Mouse (Mus musculus): ENCODE results near the gene Dnase1l1. TPM values are rescaled to one million over a fixed set of nuclear protein-coding genes. Genes with fewer than 3 reads are reported as not detected.

The Dnase1l1 gene
- total RNA-seq, 2 experiments from 2014 or later: 13.2 to 17.5 TPM

Small RNA genes within 50 kb of the gene (microRNA-seq; reads per million reads assigned to microRNA genes)
- gene Mir7091: not detected
- not detected for gene Mir7092

Other genes starting within 250 kb of the Dnase1l1 start
- not detected for gene Opn1mw, start 154.9 kb downstream of the Dnase1l1 start, total RNA-seq (2021)
- gene Mecp2, start 147.0 kb downstream of the Dnase1l1 start, total RNA-seq (2021): 10 to 100 TPM; 27.2 to 30.1 TPM
- gene Tex28, start 114.5 kb downstream of the Dnase1l1 start, total RNA-seq (2021): not detected
- not detected for gene Tktl1, start 105.1 kb downstream of the Dnase1l1 start, total RNA-seq (2021)
- gene Flna, start 32.5 kb downstream of the Dnase1l1 start, total RNA-seq (2021): 100 to 1,000 TPM in 1 of 2 experiments, 10 to 100 TPM in 1; 91.7 to 120 TPM
- 10 to 100 TPM; 30.5 to 33.6 TPM for gene Emd, start 27.6 kb downstream of the Dnase1l1 start, total RNA-seq (2021)
- gene Rpl10, start 11.5 kb downstream of the Dnase1l1 start, total RNA-seq (2021): 100 to 1,000 TPM; 217 to 221 TPM
- 10 to 100 TPM; 42.1 to 45.2 TPM for gene Taz, start 425 bp downstream of the Dnase1l1 start, total RNA-seq (2021)
- 100 to 1,000 TPM; 128 to 139 TPM for gene Atp6ap1, start 14.8 kb upstream of the Dnase1l1 start, total RNA-seq (2021)
- gene Gdi1, start 22.7 kb upstream of the Dnase1l1 start, total RNA-seq (2021): 10 to 100 TPM; 71.4 to 80.9 TPM
- gene Fam50a, start 30.7 kb upstream of the Dnase1l1 start, total RNA-seq (2021): 10 to 100 TPM; 23.8 to 25.7 TPM
- 1 to 10 TPM in 1 of 2 experiments, under 1 TPM in 1; 0.81 to 1.1 TPM for gene Plxna3, start 46.7 kb upstream of the Dnase1l1 start, total RNA-seq (2021)
- 10 to 100 TPM; 30.6 to 36.7 TPM for gene Lage3, start 71.3 kb upstream of the Dnase1l1 start, total RNA-seq (2021)
- gene Ubl4a, start 90.9 kb upstream of the Dnase1l1 start, total RNA-seq (2021): 10 to 100 TPM; 65.9 to 69.6 TPM
- gene Slc10a3, start 91.0 kb upstream of the Dnase1l1 start, total RNA-seq (2021): 1 to 10 TPM; 4.3 to 5.4 TPM
- gene Fam3a, start 110.9 kb upstream of the Dnase1l1 start, total RNA-seq (2021): 10 to 100 TPM; 15.4 to 19.3 TPM
- 10 to 100 TPM; 48.3 to 48.5 TPM for gene Ikbkg, start 111.0 kb upstream of the Dnase1l1 start, total RNA-seq (2021)
- gene G6pdx, start 146.9 kb upstream of the Dnase1l1 start, total RNA-seq (2021): 1 to 10 TPM; 5.8 to 6.5 TPM
- not detected for gene Gm6880, start 199.1 kb upstream of the Dnase1l1 start, total RNA-seq (2021)

Data from heart, postnatal 25 days (tissue).